Mouse (Mus musculus) bone marrow, adult 2 months (tissue): Measurements from ENCODE around the gene Fam168a.

ENCODE experiments used
- CTCF ChIP-seq: fragments of 200-500 bp; IDR thresholded peaks from 2 replicates; pipeline ENCODE4 v1.5.1; 2011; ENCODE audit warnings: low read length, control low read depth; ENCODE audit not compliant: control insufficient read depth, insufficient read depth
- POLR2A ChIP-seq: fragments of 200-500 bp; IDR thresholded peaks from 2 replicates; pipeline ENCODE4 v1.6.1; 2011; ENCODE audit warnings: low read depth, mild to moderate bottlenecking, control low read depth, low read length, borderline replicate concordance; ENCODE audit not compliant: control insufficient read depth

GRCm38 (mm10) chr7:100837701-100838100 is 131.3 kb downstream of the Fam168a start:
- TF ChIP-seq CTCF = no peak
- TF ChIP-seq POLR2A = no peak
